In the genomic region with DNA sequence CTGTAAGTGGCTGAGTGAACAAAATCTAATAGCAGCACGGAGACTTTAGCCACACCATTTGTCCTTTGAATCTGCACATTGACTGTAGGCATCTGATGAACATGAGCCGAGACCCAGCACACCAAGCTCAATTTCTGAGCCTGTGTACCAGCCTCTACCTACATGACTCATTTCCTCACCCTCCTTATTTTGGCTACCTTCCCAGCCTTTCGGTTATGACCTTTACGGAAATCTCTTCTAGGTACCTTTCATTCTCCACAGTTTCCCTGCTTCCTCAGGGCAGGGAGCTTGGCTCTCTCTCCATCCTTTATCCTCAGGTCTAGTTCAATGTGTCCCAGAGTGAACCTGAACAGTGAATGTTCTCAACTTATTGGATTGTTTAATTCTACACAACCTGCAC, we compare ENCODE assay signal across 12 mouse cellular contexts.
DNase-seq lines count a peak whose midpoint lies in the region; ATAC-seq lines count a peak whose summit lies in the region.
"Had no signal": no experiment of that assay in that cellular context is flagged by ENCODE, and none has a peak within 500 bp of the region (broad histone marks: within the 10 kb centered on the region; RNA-seq: fewer than 3 reads in every experiment).

No protein-coding gene starts in this region.

- no peak for ATAC-seq in hindbrain, embryonic 12.5 days (ENCODE audit: low FRiP score)
- no peak for ATAC-seq in CD4-positive, CD25-positive, alpha-beta regulatory T cell, adult 4 months
- ATAC-seq: forebrain, embryonic 16.5 days had no signal

- no peak overlapping the region for H3K9ac ChIP-seq in hindbrain, embryonic 12.5 days

- no peak overlapping the region for H3K4me3 ChIP-seq in hindbrain, embryonic 12.5 days

- H3K27ac ChIP-seq in hindbrain, embryonic 12.5 days, result no peak overlapping the region

- H3K4me2 ChIP-seq in hindbrain, embryonic 12.5 days (replicated peaks), result no peak overlapping the region

- no peaks in the 10 kb centered on the region for H3K9me3 ChIP-seq in hindbrain, embryonic 12.5 days (replicated peaks)

- no peaks in the 10 kb centered on the region for H3K36me3 ChIP-seq in hindbrain, embryonic 12.5 days

- peak; percentile 8 for DNase-seq in adrenal gland, adult 8-10 months
- DNase-seq in adrenal gland, postnatal 25 days, result no peak
- DNase-seq in lung, postnatal 36 days, result peak; percentile 42
- DNase-seq in lung, postnatal 4 days, result no peak
- DNase-seq in gonadal fat pad, adult 2 months (ENCODE audit: low read depth), result peak; percentile 45
- DNase-seq in large intestine, adult 2 months (ENCODE audit: low read depth, low spot score), result peak; percentile 44
- DNase-seq: B cell, adult 2 months; lung, postnatal 14 days; thymus, postnatal 14 days had no signal

- WGBS in large intestine, adult 2 months, result 30% methylated on average over 4 of the region's 4 CpGs
- 86% methylated on average over 4 of the region's 4 CpGs for WGBS in hindbrain, embryonic 12.5 days

- no peaks in the 10 kb centered on the region for H3K4me1 ChIP-seq in hindbrain, embryonic 12.5 days

- H3K27me3 ChIP-seq in hindbrain, embryonic 12.5 days, result no peaks in the 10 kb centered on the region

Comparison
In these comparisons a context has a peak if more than half of its experiments do, and no peak if none do; other contexts are left out.
1. DNase-seq: peak in adrenal gland, adult 8-10 months (single experiment), lung, postnatal 36 days (single experiment), gonadal fat pad, adult 2 months (single experiment) and large intestine, adult 2 months (single experiment); none in adrenal gland, postnatal 25 days (single experiment) and lung, postnatal 4 days (0 of 2).